Mouse (Mus musculus) MEL (cell line): ENCODE results near the gene Slc4a4. TPM values are rescaled to one million over a fixed set of nuclear protein-coding genes. Genes with fewer than 3 reads are reported as not detected.

ENCODE experiments used
- DNase-seq: peaks from one replicate; pipeline ENCODE4 v3.0.0; 2011; ENCODE audit warnings: low read depth, low spot score
- H3K27ac ChIP-seq: 2 replicates; pipeline ENCODE4 v1.5.1; 2012; ENCODE audit warnings: low read depth, mild to moderate bottlenecking, control low read depth, low read length, moderate library complexity; ENCODE audit not compliant: control insufficient read depth
- H3K27me3 ChIP-seq, 2 experiments: fragments of 150-350 bp in 1 of 2; sonication (generic) in 1 of 2; 2 replicates each; pipeline ENCODE4 v1.6.1; 2012; ENCODE audit warnings: low read length in 2 of 2, mild to moderate bottlenecking in 2 of 2, improper control_type of control experiment in 1 of 2, moderate library complexity in 1 of 2; ENCODE audit not compliant: insufficient read depth in 2 of 2, control insufficient read depth in 1 of 2
- H3K36me3 ChIP-seq, 2 experiments: 2 replicates each; pipeline ENCODE4 v1.6.1; 2012 to 2014; ENCODE audit warnings: low read length in 2 of 2, improper control_type of control experiment in 1 of 2, inconsistent platforms in 1 of 2, mild to moderate bottlenecking in 1 of 2; ENCODE audit not compliant: insufficient read depth in 2 of 2, control insufficient read depth in 1 of 2
- H3K4me1 ChIP-seq, 2 experiments: fragments of 150-350 bp in 1 of 2; sonication (generic) in 1 of 2; 2 replicates each; pipeline ENCODE4 v1.6.1; 2012; ENCODE audit warnings: low read length in 2 of 2, improper control_type of control experiment in 1 of 2, mild to moderate bottlenecking in 1 of 2; ENCODE audit not compliant: insufficient read depth in 2 of 2, control insufficient read depth in 1 of 2
- H3K4me3 ChIP-seq, 2 experiments: fragments of 150-350 bp in 1 of 2; sonication (generic) in 1 of 2; 2 replicates each; pipeline ENCODE4 v1.5.1; 2012; ENCODE audit warnings: low read depth in 2 of 2, low read length in 2 of 2, mild to moderate bottlenecking in 2 of 2, moderate library complexity in 2 of 2, control low read depth in 1 of 2, improper control_type of control experiment in 1 of 2; ENCODE audit not compliant: control insufficient read depth in 1 of 2, insufficient read depth in 1 of 2
- H3K79me2 ChIP-seq: 2 replicates; pipeline ENCODE4 v1.6.1; 2012; ENCODE audit warnings: mild to moderate bottlenecking, low read length, moderate library complexity; ENCODE audit not compliant: control insufficient read depth, poor library complexity, insufficient read depth
- H3K9ac ChIP-seq: 2 replicates; pipeline ENCODE4 v1.6.1; 2012; ENCODE audit warnings: low read depth, mild to moderate bottlenecking, control low read depth, low read length, moderate library complexity; ENCODE audit not compliant: control insufficient read depth, poor library complexity, severe bottlenecking
- H3K9me3 ChIP-seq: fragments of 150-350 bp; sonication (generic); replicated peaks from 2 replicates; pipeline ENCODE4 v1.6.1; 2012; ENCODE audit warnings: mild to moderate bottlenecking, low read length, improper control_type of control experiment, moderate library complexity; ENCODE audit not compliant: insufficient read depth
- BHLHE40 ChIP-seq: IDR thresholded peaks from 2 replicates; pipeline ENCODE4 v1.6.1; 2012; ENCODE audit warnings: low read depth, mild to moderate bottlenecking, inconsistent platforms, low read length, improper control_type of control experiment, borderline replicate concordance
- CHD2 ChIP-seq: IDR thresholded peaks from 2 replicates; pipeline ENCODE4 v1.6.1; 2011; ENCODE audit warnings: low read length, improper control_type of control experiment
- CTCF ChIP-seq, 3 experiments: IDR thresholded peaks in 2 of 3; conservative IDR thresholded peaks in 1 of 3; 2 replicates each; pipeline ENCODE4 v1.5.1; 2011 to 2012; ENCODE audit warnings: low read length in 3 of 3, low read depth in 2 of 3, mild to moderate bottlenecking in 2 of 3, improper control_type of control experiment in 1 of 3, inconsistent platforms in 1 of 3, mixed read lengths in 1 of 3, moderate library complexity in 1 of 3; ENCODE audit not compliant: control insufficient read depth in 1 of 3, insufficient read depth in 1 of 3, poor library complexity in 1 of 3, severe bottlenecking in 1 of 3
- E2F4 ChIP-seq: IDR thresholded peaks from 2 replicates; pipeline ENCODE4 v1.6.1; 2011; ENCODE audit warnings: low read depth, low read length, improper control_type of control experiment, borderline replicate concordance
- ELF1 ChIP-seq: IDR thresholded peaks from 2 replicates; pipeline ENCODE4 v1.6.1; 2014; ENCODE audit warnings: low read depth, mild to moderate bottlenecking, inconsistent platforms, low read length, improper control_type of control experiment, moderate library complexity
- EP300 ChIP-seq, 2 experiments: IDR thresholded peaks; 2 replicates each; pipeline ENCODE4 v1.6.1; 2011; ENCODE audit warnings: improper control_type of control experiment in 2 of 2, low read length in 2 of 2, low read depth in 1 of 2, mild to moderate bottlenecking in 1 of 2
- ETS1 ChIP-seq: IDR thresholded peaks from 2 replicates; pipeline ENCODE4 v1.6.1; 2012; ENCODE audit warnings: low read depth, mild to moderate bottlenecking, inconsistent platforms, low read length, improper control_type of control experiment, moderate library complexity
- HCFC1 ChIP-seq: IDR thresholded peaks from 2 replicates; pipeline ENCODE4 v1.6.1; 2012; ENCODE audit warnings: low read depth, mild to moderate bottlenecking, inconsistent platforms, low read length, improper control_type of control experiment, moderate library complexity
- MAFK ChIP-seq: IDR thresholded peaks from 2 replicates; pipeline ENCODE4 v1.6.1; 2011; ENCODE audit warnings: low read depth, mild to moderate bottlenecking, low read length, improper control_type of control experiment, borderline replicate concordance
- MAZ ChIP-seq: IDR thresholded peaks from 2 replicates; pipeline ENCODE4 v1.6.1; 2012; ENCODE audit warnings: low read depth, mild to moderate bottlenecking, inconsistent platforms, low read length, improper control_type of control experiment
- MEF2A ChIP-seq: IDR thresholded peaks from 2 replicates; pipeline ENCODE4 v1.6.1; 2014; ENCODE audit warnings: low read depth, mild to moderate bottlenecking, inconsistent platforms, low read length, improper control_type of control experiment; ENCODE audit not compliant: poor library complexity, insufficient replicate concordance, severe bottlenecking; ENCODE audit errors: extremely low read depth
- MYB ChIP-seq: IDR thresholded peaks from 2 replicates; pipeline ENCODE4 v1.6.1; 2011; ENCODE audit warnings: mild to moderate bottlenecking, low read depth, low read length, improper control_type of control experiment
- MYC ChIP-seq: IDR thresholded peaks from 2 replicates; pipeline ENCODE4 v1.6.1; 2011; ENCODE audit warnings: low read depth, mild to moderate bottlenecking, low read length, improper control_type of control experiment, moderate library complexity
- NRF1 ChIP-seq: IDR thresholded peaks from 2 replicates; pipeline ENCODE4 v1.6.1; 2014; ENCODE audit warnings: low read depth, mild to moderate bottlenecking, inconsistent platforms, low read length, improper control_type of control experiment, moderate library complexity; ENCODE audit not compliant: poor library complexity, insufficient read depth, severe bottlenecking
- POLR2A ChIP-seq, 2 experiments: IDR thresholded peaks; 2 replicates each; pipeline ENCODE4 v1.6.1; 2011 to 2012; ENCODE audit warnings: low read length in 2 of 2, mild to moderate bottlenecking in 2 of 2, control low read depth in 1 of 2, improper control_type of control experiment in 1 of 2, low read depth in 1 of 2, moderate library complexity in 1 of 2; ENCODE audit not compliant: control insufficient read depth in 1 of 2, insufficient read depth in 1 of 2, poor library complexity in 1 of 2
- RAD21 ChIP-seq: IDR thresholded peaks from 2 replicates; pipeline ENCODE4 v1.6.1; 2011; ENCODE audit warnings: mild to moderate bottlenecking, low read depth, low read length, improper control_type of control experiment
- RCOR1 ChIP-seq: IDR thresholded peaks from 2 replicates; pipeline ENCODE4 v1.6.1; 2012; ENCODE audit warnings: low read depth, mild to moderate bottlenecking, inconsistent platforms, low read length, improper control_type of control experiment
- SIN3A ChIP-seq: IDR thresholded peaks from 2 replicates; pipeline ENCODE4 v1.6.1; 2012; ENCODE audit warnings: low read length, improper control_type of control experiment, inconsistent platforms
- SMC3 ChIP-seq: IDR thresholded peaks from 2 replicates; pipeline ENCODE4 v1.6.1; 2011; ENCODE audit warnings: low read depth, low read length, improper control_type of control experiment
- TBP ChIP-seq: IDR thresholded peaks from 2 replicates; pipeline ENCODE4 v1.8.0; 2011; ENCODE audit warnings: low read depth, low read length, improper control_type of control experiment
- TCF12 ChIP-seq: IDR thresholded peaks from 2 replicates; pipeline ENCODE4 v1.6.1; 2014; ENCODE audit warnings: low read depth, mild to moderate bottlenecking, inconsistent platforms, low read length, improper control_type of control experiment, moderate library complexity
- UBTF ChIP-seq: IDR thresholded peaks from 2 replicates; pipeline ENCODE4 v1.6.1; 2012; ENCODE audit warnings: low read depth, mild to moderate bottlenecking, inconsistent platforms, low read length, improper control_type of control experiment, moderate library complexity, borderline replicate concordance; ENCODE audit not compliant: insufficient read depth
- USF1 ChIP-seq: IDR thresholded peaks from 2 replicates; pipeline ENCODE4 v1.6.1; 2014; ENCODE audit warnings: low read depth, mild to moderate bottlenecking, inconsistent platforms, low read length, improper control_type of control experiment, moderate library complexity
- USF2 ChIP-seq, 2 experiments: IDR thresholded peaks; 2 replicates each; pipeline ENCODE4 v1.6.1; 2011 to 2012; ENCODE audit warnings: improper control_type of control experiment in 2 of 2, low read length in 2 of 2, borderline replicate concordance in 1 of 2, inconsistent platforms in 1 of 2, low read depth in 1 of 2, mild to moderate bottlenecking in 1 of 2; ENCODE audit not compliant: insufficient read depth in 1 of 2
- ZC3H11A ChIP-seq: IDR thresholded peaks from 2 replicates; pipeline ENCODE4 v1.6.1; 2012; ENCODE audit warnings: low read depth, mild to moderate bottlenecking, inconsistent platforms, low read length, improper control_type of control experiment
- ZNF384 ChIP-seq: IDR thresholded peaks from 2 replicates; pipeline ENCODE4 v1.6.1; 2012; ENCODE audit warnings: low read depth, mild to moderate bottlenecking, inconsistent platforms, low read length, improper control_type of control experiment
- polyA plus RNA-seq, 2 experiments: library from polyadenylated mRNA; stranded (reverse) in 1 of 2; unstranded in 1 of 2; fragments of >175 nt in 1 of 2; fragments of >200 nt in 1 of 2; gene quantifications; 2 replicates each; pipeline versions ENCODE4 v1.2.1 to v1.2.4; 2012; ENCODE audit warnings: low replicate concordance in 2 of 2, low read depth in 1 of 2; ENCODE audit not compliant: insufficient read length in 2 of 2, insufficient read depth in 1 of 2, missing spikeins in 1 of 2
- total RNA-seq: library from RNA; depleted of rRNA; stranded (reverse); fragments of 300-350 nt; gene quantifications from 2 replicates; pipeline ENCODE4 v1.2.3, GENCODE M21; 2012

Gene Slc4a4
- total and polyA plus RNA-seq, 3 experiments = not detected

DNA sequence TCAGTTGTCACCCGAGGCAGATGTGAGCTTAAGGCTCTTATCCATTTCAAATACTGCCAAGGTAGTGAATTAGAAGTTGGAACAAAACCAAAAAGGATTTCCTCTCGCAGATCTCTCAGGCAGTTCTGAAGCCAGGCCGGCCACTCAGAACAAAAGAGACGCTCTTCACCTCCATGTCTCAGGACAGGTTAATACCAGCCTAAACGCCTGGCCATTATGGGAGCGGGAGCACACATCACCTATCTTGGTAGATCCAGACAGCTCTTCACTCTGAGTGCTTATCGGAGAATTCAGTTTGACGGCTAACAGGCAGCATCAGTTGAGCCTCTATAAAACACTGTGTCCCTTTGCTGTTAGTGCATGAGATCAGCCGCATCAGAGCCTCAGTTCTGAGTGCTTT lies 174.5 kb downstream of the Slc4a4 start:
- Histone ChIP-seq H3K36me3 (no peaks in the 10 kb centered on the region), H3K4me1 (no peaks in the 10 kb centered on the region), H3K79me2 (no peaks in the 10 kb centered on the region), H3K9me3 (no peaks in the 10 kb centered on the region), H3K4me3 (no peak overlapping the region)
- no peak for DNase-seq
- TF ChIP-seq CTCF (IDR thresholded peaks at IDR 0.05 in 2 of 3, conservative IDR thresholded peaks at IDR 0.05 in 1 of 3; ENCODE audit: control insufficient read depth in 1 of 3, insufficient read depth in 1 of 3, low read depth in 2 of 3, low read length in 3 of 3, poor library complexity in 1 of 3, severe bottlenecking in 1 of 3) = no peak
- TF ChIP-seq SMC3 = no peak
- no peak for TF ChIP-seq E2F4
- no peak for TF ChIP-seq RCOR1
- TF ChIP-seq USF1 = no peak
- no peak for TF ChIP-seq TCF12
- no peak for TF ChIP-seq ZNF384
- TF ChIP-seq MYB = no peak
- no peak for TF ChIP-seq HCFC1
- no peak for TF ChIP-seq MEF2A
- TF ChIP-seq TBP = no peak
- no peak for TF ChIP-seq USF2 (IDR thresholded peaks at IDR 0.05; ENCODE audit: borderline replicate concordance in 1 of 2, insufficient read depth in 1 of 2, low read depth in 1 of 2, low read length in 2 of 2)
- TF ChIP-seq MAFK = no peak
- TF ChIP-seq ETS1 = no peak
- TF ChIP-seq, all 39 proteins: peak for 0
- no peak overlapping the region for H3K9ac ChIP-seq
- no peak overlapping the region for H3K27ac ChIP-seq
- H3K27me3 ChIP-seq = no peaks in the 10 kb centered on the region

DNA sequence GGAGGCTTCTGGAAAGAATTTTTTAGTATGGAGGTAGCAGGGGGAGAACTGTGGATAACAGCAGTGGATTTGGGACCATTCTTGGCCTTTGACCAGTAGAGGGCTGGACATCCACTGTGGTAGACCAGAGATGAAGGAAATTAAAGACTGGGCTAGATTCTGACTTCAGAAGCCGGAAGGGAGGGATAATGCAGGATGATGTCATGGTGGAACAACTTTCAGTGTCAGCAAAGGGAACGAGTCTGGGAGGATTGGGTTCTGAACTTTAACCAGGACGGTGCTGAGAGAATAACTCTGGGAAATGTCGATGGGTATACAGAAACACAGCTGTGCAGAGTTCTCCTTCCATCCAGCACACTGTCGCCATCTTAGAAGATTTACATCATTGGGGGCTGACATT lies 175.7 kb downstream of the Slc4a4 start:
- Histone ChIP-seq H3K79me2 (no peaks in the 10 kb centered on the region), H3K9me3 (no peaks in the 10 kb centered on the region), H3K9ac (no peak overlapping the region), H3K36me3 (no peaks in the 10 kb centered on the region), H3K27ac (no peak overlapping the region), H3K27me3 (no peaks in the 10 kb centered on the region), H3K4me1 (no peaks in the 10 kb centered on the region), H3K4me3 (no peak overlapping the region)
- no peak for DNase-seq
- no peak for TF ChIP-seq EP300 (IDR thresholded peaks at IDR 0.05; ENCODE audit: low read depth in 1 of 2, low read length in 2 of 2)
- TF ChIP-seq UBTF = no peak
- no peak for TF ChIP-seq RCOR1
- TF ChIP-seq ZC3H11A = no peak
- TF ChIP-seq MYC = no peak
- TF ChIP-seq NRF1 = no peak
- no peak for TF ChIP-seq SMC3
- no peak for TF ChIP-seq BHLHE40
- no peak for TF ChIP-seq MEF2A
- TF ChIP-seq MAFK = no peak
- TF ChIP-seq USF2 (IDR thresholded peaks at IDR 0.05; ENCODE audit: borderline replicate concordance in 1 of 2, insufficient read depth in 1 of 2, low read depth in 1 of 2, low read length in 2 of 2) = no peak
- TF ChIP-seq ELF1 = no peak
- TF ChIP-seq CHD2 = no peak
- no peak for TF ChIP-seq POLR2A (IDR thresholded peaks at IDR 0.05; ENCODE audit: control insufficient read depth in 1 of 2, insufficient read depth in 1 of 2, low read depth in 1 of 2, low read length in 2 of 2, poor library complexity in 1 of 2)
- no peak for TF ChIP-seq MAZ
- TF ChIP-seq RAD21 = no peak
- TF ChIP-seq SIN3A = no peak
- TF ChIP-seq USF1 = no peak
